Mouse (Mus musculus): ENCODE measurements around the gene Uvrag.

Gene Uvrag

DNA sequence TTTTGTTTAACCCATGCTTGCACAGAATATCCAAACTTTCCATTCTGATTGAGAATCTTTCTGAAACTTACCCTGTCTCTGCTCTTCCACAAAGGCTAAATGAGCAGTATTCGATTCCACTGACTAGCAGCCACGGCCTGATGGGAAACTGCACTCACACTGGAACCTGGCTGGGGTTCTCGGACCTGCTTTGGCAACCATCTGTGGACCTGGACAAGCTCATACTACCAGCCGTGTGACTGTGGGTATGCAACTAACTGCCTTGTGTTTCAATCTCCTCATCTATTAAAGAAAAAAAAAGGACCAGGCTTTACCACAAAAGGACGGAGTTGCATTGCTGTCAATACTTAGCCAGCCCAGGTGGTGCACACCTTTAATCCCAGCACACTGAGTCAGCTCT lies 80.5 kb downstream of the Uvrag start:
- DNase-seq (ENCODE audit: extremely low spot score): no peak

DNA sequence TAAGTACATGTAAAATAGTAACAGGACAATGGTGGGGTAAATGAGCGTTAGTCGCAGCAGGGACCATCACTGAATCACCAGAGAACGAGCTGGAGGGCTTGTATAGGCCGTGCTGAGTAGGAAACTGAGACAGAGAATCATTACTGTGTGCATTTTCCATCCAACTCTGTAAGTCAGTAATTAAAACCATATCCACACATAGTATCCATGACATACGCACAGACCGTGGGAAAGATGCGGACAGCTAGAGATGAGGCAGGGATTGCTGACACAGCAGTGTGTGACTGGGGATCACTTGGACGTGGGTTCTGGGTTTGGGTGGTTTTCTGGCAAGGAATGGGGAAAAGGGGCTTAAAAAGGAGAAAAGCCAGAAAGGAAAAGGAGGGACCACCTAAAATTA lies 81.0 kb downstream of the Uvrag start:
- no peak for DNase-seq (ENCODE audit: extremely low spot score)

DNA sequence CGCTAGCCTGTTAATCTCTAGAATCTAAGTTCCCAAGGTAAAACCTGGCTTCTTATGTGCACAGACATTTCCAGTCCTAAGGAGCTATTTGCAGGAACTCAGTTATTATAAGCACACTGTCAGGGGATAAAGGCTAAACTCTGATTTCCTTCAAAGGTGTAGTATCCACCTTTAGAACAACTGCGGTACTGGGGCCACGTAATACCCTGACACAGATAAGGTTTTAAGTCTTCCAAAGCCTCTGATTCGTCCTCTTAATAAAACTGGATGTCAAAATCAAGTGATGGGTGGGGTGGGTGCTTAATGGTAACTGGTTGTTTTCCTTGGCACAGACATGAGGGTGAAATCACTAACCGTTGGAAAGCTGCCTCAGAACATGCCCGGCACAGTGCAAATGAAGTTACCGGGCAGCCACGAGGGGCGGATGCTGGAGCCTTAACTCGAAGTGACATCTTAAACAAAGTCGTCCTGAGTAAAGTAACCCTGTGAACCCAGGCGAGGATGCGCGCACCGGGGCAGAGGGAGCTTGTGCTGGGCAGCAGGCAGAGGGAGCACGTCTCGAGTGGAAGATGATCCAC lies 83.8 kb downstream of the Uvrag start:
- no peak for DNase-seq (ENCODE audit: extremely low spot score)

GRCm38 (mm10) chr7:99053626-99054025 lies 87.3 kb downstream of the Uvrag start:
- no peak for DNase-seq (ENCODE audit: extremely low spot score)

GRCm38 (mm10) chr7:99052471-99053241 lies 88.3 kb downstream of the Uvrag start:
- DNase-seq (ENCODE audit: extremely low spot score): no peak

- no peak for DNase-seq (ENCODE audit: extremely low spot score)
Observed at GRCm38 (mm10) chr7:99050882-99051281, 90.1 kb downstream of the Uvrag start.

- no peak for DNase-seq (ENCODE audit: extremely low spot score)
Observed at GRCm38 (mm10) chr7:99049897-99050296, 91.0 kb downstream of the Uvrag start.

GRCm38 (mm10) chr7:99046545-99047206 lies 94.3 kb downstream of the Uvrag start:
- no peak for DNase-seq (ENCODE audit: extremely low spot score)

- DNase-seq (ENCODE audit: extremely low spot score): no peak
Observed at GRCm38 (mm10) chr7:99045525-99045924, 95.4 kb downstream of the Uvrag start.

DNA sequence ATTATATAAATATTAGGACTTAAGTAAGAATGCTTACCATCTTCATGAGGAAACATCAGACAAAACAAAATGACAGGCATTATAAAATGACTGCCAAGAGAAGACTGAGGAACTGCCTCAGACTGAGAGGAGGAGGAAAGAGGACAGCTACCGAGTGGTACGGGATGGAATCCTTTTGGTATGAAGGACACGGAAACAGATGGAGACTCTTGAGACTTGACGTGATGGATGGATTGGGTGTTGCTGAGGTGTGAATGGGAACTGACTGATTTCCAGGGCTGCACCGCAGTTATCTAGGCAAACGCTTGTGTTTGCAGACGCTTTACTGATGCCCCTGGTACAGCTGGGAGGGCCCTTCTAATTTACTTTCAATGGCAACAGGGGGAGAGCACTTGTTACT lies 97.0 kb downstream of the Uvrag start:
- no peak for DNase-seq (ENCODE audit: extremely low spot score)

GRCm38 (mm10) chr7:99043322-99043721 lies 97.6 kb downstream of the Uvrag start:
- DNase-seq (ENCODE audit: extremely low spot score): no peak

- no peak for DNase-seq (ENCODE audit: extremely low spot score)
Observed at GRCm38 (mm10) chr7:99041818-99042217, 99.1 kb downstream of the Uvrag start.

GRCm38 (mm10) chr7:99039912-99040311 lies 101.0 kb downstream of the Uvrag start:
- no peak for DNase-seq (ENCODE audit: extremely low spot score)

- DNase-seq (ENCODE audit: extremely low spot score): no peak
Observed at GRCm38 (mm10) chr7:99036284-99036683, 104.7 kb downstream of the Uvrag start.

DNA sequence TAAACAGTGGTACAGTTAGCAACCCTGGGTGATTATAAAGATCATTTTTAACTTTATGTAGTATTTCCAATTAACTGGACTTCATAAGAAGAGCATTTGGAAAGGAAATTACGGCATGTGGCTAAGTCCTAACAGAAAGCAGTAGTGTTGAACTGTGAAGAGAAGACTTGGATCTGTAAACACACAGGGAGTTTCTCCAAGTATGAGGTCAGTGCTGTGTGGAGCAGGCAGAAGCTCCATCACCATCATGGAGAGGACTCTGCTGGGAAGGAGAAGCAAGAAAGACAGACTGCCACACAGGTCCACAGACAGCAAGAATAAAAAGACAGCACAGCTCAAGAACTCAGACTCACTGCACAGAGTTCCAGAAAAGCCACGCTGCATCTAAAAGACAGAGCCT lies 106.0 kb downstream of the Uvrag start:
- DNase-seq (ENCODE audit: extremely low spot score): no peak

DNA sequence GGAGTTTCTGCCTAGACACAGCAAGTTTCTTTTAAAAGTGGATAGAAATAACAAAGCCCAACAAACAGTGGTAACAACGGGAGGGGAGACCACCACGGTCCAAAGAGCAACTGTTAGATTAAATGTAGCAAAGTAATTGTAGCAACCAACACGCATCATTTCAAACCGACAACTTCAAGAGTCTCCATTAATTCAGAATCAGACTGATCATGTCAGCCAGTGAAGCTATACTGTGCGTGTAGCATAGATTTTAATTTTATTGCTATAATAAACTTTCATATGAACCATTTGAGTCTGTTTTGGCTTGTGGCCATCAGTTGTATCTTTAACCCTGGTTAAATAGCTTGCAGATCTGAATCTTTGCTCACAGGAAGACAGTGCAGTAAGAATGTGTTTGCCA lies 107.1 kb downstream of the Uvrag start:
- no peak for DNase-seq (ENCODE audit: extremely low spot score)

DNA sequence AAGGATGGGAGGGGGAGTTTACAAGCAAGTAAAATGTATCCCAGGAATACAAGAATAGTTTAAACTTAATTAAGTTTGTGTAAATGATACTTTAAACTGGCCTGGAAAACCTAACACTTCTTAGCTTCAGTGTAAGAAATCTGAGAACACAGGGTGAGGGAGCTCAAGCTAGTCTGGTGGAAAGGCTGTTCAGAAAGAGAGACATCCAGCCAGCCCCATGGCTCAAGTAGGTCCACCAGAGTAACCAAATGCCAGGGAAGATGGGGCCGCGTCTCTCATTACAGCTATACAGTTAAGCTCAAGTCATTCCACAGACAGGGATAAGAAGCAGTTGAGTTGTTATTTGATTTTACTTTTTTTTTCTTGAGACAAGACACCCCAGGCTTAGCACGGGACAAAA lies 107.6 kb downstream of the Uvrag start:
- no peak for DNase-seq (ENCODE audit: extremely low spot score)

GRCm38 (mm10) chr7:99032051-99032450 lies 108.9 kb downstream of the Uvrag start:
- no peak for DNase-seq (ENCODE audit: extremely low spot score)

GRCm38 (mm10) chr7:99028108-99028507 lies 112.8 kb downstream of the Uvrag start:
- no peak for DNase-seq (ENCODE audit: extremely low spot score)

- DNase-seq (ENCODE audit: extremely low spot score): no peak
Observed at GRCm38 (mm10) chr7:99027185-99027584, 113.8 kb downstream of the Uvrag start.

DNA sequence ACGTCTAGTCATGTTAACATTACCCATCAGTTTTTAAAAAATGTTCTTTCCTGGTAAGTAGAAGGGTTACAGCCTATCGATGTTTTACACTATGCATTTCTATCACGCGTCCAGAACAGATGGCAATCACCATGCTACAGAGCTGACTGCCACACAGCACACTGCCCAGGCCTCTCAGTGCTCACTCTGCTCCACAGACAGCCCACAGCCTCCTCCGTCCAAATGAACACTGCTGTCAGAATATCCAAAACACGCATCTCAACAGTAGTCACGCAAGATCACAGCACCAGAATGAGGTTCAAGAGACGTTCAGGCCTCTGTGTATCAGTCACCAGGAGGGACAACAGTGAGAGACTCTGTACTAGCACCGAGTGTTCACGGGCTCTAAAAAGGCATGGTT lies 115.0 kb downstream of the Uvrag start:
- DNase-seq (ENCODE audit: extremely low spot score): no peak

DNA sequence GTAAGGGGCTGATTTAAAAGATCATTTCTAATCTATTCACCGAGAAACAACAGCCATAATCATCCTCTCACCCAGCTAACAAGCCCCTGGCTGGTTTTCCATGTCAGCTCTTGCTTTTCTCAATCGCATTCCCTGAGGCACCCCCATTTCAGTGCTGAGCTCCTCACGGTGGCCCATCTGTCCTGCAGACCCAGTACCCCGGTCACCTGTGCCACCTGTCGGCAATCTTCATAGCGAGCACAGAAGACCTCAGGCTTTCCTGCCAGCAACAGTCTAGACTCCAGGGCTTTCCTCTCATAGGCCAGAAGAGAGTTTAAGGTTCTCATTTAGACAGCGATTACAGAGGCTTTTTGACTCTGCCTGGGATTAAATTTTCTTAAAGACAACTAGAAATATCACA lies 115.7 kb downstream of the Uvrag start:
- no peak for DNase-seq (ENCODE audit: extremely low spot score)

DNA sequence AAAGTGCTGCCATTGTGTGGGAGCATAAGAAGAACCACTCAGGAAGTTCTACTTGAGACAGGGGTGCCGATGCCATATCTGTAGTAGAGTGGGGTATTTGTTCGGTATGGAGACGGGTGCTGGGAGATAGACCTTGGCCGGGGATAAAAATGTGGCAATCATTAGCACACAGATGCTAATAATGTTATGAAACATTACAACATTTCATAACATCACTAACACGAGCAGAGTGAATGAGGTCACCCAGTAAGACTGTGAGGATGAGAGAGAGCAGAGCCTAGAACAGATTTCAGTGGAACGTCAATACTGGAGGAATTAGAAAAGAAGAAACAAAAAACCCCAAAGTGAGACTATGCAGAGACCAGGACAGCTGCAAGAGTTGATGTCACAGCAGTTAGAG lies 116.2 kb downstream of the Uvrag start:
- no peak for DNase-seq (ENCODE audit: extremely low spot score)

Measured in embryo, embryonic 9.5 days (tissue).